Comparison of ENCODE assay signal across 26 mouse cellular contexts in genomic region chr2:22096848-22097247, GRCm38 (mm10).
"Had no signal": no experiment of that assay in that cellular context is flagged by ENCODE, and none has a peak within 500 bp of the region (broad histone marks: within the 10 kb centered on the region; RNA-seq: fewer than 3 reads in every experiment).

No protein-coding gene starts in this region.

- H3K27ac ChIP-seq: layer of hippocampus, adult 2 months; limb, embryonic 10.5 days; limb, embryonic 13.5 days; liver, embryonic 12.5 days; liver, embryonic 15.5 days; lung, embryonic 15.5 days; midbrain, embryonic 10.5 days; midbrain, embryonic 13.5 days; neural tube, embryonic 13.5 days had no signal

- H3K27me3 ChIP-seq: limb, embryonic 13.5 days; liver, embryonic 12.5 days; liver, embryonic 15.5 days; lung, embryonic 15.5 days; megakaryocyte, embryonic 14.5 days; midbrain, embryonic 13.5 days; neural tube, embryonic 13.5 days had no signal

- H3K4me2 ChIP-seq: limb, embryonic 13.5 days; liver, embryonic 12.5 days; liver, embryonic 15.5 days; lung, embryonic 15.5 days; midbrain, embryonic 13.5 days; neural tube, embryonic 13.5 days had no signal

- H3K4me3 ChIP-seq: layer of hippocampus, adult 2 months; limb, embryonic 10.5 days; limb, embryonic 13.5 days; liver, embryonic 12.5 days; liver, embryonic 15.5 days; lung, embryonic 15.5 days; megakaryocyte, embryonic 14.5 days; midbrain, embryonic 10.5 days; midbrain, embryonic 13.5 days; myocyte; neural tube, embryonic 13.5 days had no signal

- H3K9me3 ChIP-seq: limb, embryonic 10.5 days; limb, embryonic 13.5 days; liver, embryonic 12.5 days; liver, embryonic 15.5 days; lung, embryonic 15.5 days; megakaryocyte, embryonic 14.5 days; midbrain, embryonic 10.5 days; midbrain, embryonic 13.5 days; neural tube, embryonic 13.5 days had no signal

- ATAC-seq: liver, embryonic 12.5 days; midbrain, embryonic 13.5 days; midbrain, embryonic 16.5 days had no signal

- H3K36me3 ChIP-seq: limb, embryonic 10.5 days; limb, embryonic 13.5 days; liver, embryonic 12.5 days; liver, embryonic 15.5 days; lung, embryonic 15.5 days; midbrain, embryonic 10.5 days; midbrain, embryonic 13.5 days; neural tube, embryonic 13.5 days had no signal

- H3K9ac ChIP-seq: limb, embryonic 13.5 days; liver, embryonic 12.5 days; liver, embryonic 15.5 days; lung, embryonic 15.5 days; midbrain, embryonic 13.5 days; neural tube, embryonic 13.5 days had no signal

- H3K4me1 ChIP-seq: limb, embryonic 10.5 days; limb, embryonic 13.5 days; liver, embryonic 12.5 days; liver, embryonic 15.5 days; lung, embryonic 15.5 days; megakaryocyte, embryonic 14.5 days; midbrain, embryonic 10.5 days; midbrain, embryonic 13.5 days; neural tube, embryonic 13.5 days had no signal

- DNase-seq: kidney, adult 18-20 months; kidney, adult 9 months; kidney, postnatal 14 days; kidney, postnatal 4 days; layer of hippocampus, adult 9-11 months; liver; lung, adult 18-20 months; lung, postnatal 10 days; lung, postnatal 36 days; right cerebral cortex, adult 18-20 months; right cerebral cortex, postnatal 25 days; spleen, adult 18-20 months; thymus, adult 18-20 months; thymus, postnatal 4 days had no signal
